Mouse (Mus musculus): ENCODE data around the gene P2rx3.

The P2rx3 gene

DNA sequence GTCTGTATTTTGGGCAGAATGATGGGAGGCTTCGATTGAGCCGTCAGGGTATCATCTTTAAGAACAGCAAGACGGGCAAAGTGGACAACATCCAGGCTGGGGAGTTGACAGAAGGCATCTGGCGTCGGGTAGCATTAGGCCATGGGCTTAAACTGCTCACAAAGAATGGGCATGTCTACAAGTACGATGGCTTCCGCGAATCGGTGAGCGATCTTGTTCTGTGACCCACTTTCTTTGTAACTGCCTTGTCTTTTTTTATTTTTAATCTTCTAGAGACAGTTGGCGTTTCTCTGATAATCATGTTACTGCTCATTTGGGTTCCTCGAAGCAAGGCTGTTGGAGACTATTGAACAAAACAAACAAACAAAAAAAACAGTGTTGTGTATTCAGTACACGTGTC is 1.1 kb upstream of the P2rx3 start:
- DNase-seq (ENCODE audit: low read depth), result peak; percentile 50

DNA sequence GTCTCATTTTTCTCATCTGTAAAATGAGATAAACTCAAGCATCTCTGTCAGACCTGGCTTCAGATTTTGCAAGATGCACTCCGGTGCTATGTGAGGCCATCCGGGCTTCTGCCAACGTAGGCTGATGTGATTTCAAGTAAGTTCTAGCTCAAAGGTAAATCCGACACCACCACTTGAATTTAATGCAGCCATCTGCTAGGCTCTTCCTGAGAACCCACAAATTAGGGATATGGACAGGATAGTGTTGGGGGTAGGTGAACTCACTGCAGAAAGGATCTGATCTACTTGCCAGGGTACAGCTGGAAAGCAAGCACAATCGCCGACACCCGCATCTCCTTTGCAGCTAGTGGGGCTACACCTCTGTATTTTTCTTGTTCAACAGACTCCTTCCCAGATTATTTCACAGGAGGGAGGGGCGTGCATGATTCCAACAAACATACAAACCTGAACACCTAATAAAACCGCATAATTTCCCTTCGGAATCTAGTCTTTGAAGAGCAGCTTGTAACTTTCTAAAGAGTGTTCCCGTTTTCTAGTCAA is 685 bp downstream of the P2rx3 start:
- DNase-seq (ENCODE audit: low read depth), result no peak

GRCm38 (mm10) chr2:85034169-85034568 is 3.1 kb downstream of the P2rx3 start:
- no peak for DNase-seq (ENCODE audit: low read depth)

DNA sequence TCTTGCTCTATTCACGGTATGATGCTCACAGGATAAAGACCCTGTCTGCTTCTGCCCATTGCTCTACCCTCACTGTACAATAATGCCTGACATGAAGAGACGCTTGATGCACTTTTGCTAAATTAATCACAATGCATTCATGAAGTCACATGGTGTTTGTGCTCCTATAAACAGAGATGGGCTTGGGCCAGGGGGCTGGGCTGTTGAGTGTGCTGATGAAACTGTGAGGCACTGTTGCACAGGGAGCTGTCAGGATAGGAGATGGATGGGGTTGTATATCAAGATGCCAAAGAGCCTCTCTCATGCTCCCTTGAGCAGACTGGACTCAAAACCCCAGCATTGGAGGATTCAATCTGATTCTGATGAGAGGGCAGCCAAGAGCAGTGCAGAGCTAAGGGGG is 4.1 kb downstream of the P2rx3 start:
- no peak for DNase-seq (ENCODE audit: low read depth)

GRCm38 (mm10) chr2:85030989-85031388 is 6.3 kb downstream of the P2rx3 start:
- DNase-seq (ENCODE audit: low read depth), result no peak

- DNase-seq (ENCODE audit: low read depth), result no peak
These were observed 7.4 kb downstream of the P2rx3 start for GRCm38 (mm10) chr2:85029897-85030296.

- no peak for DNase-seq (ENCODE audit: low read depth)
These were observed 10.0 kb downstream of the P2rx3 start for GRCm38 (mm10) chr2:85027281-85027680.

- DNase-seq (ENCODE audit: low read depth), result no peak
These were observed 11.1 kb downstream of the P2rx3 start for GRCm38 (mm10) chr2:85026178-85026577.

- DNase-seq (ENCODE audit: low read depth), result no peak
These were observed 15.2 kb downstream of the P2rx3 start for GRCm38 (mm10) chr2:85022043-85022442.

GRCm38 (mm10) chr2:85014588-85014982 is 22.7 kb downstream of the P2rx3 start:
- DNase-seq (ENCODE audit: low read depth), result no peak

DNA sequence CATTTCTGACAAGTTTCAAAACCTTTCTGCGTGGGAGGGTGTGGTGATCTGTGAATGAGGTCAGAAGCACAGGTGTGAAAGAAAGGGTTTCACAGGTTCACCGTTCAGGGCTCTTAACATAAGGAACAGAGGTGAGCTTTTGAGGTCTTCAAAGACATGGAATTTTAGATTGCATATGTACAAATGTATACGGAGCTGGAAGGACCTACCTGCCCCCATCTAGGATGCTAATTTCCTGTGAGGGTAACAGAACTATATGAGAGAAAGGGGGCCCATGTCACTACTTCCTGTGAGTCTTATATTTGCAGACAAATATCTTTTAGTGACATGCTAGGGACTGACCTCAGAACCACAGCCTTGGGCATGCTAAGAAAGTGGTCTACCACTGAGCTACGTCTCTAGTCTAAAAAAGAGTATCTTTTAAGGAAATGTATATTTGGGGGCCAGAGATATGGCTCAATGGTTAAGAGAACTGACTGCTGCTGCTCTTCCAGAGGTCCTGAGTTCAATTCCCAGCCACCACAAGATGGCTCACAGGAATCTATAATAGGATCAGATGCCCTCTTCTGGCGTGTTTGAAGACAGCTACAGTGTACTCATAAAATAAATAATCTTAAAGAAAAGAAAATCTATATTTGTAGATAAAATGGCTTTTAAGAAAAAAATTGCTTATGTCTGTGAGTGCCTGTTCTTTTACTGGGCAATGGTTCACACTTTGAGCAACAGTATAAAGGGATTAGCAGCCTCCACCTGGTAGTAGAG is 23.3 kb downstream of the P2rx3 start:
- DNase-seq (ENCODE audit: low read depth), result no peak

DNA sequence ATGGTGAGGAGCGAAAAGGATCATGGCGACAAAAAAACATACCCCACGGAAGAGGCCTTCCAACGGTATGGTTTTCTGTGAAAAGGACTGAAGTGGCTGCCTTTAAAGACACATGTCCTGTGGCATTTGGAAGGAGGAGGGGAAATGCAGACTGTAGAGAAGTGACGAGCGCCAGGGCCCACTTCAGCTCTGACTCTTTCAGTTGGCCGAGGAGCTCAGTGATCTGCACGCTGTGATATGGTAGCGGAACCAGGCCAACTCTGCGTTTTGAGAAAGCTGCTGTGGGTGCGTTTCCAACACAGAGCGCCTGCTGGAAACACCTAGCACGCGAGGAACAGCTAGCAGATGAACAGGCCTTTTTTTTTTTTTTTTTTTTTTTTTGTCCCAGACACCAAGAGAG is 24.6 kb downstream of the P2rx3 start:
- no peak for DNase-seq (ENCODE audit: low read depth)

DNA sequence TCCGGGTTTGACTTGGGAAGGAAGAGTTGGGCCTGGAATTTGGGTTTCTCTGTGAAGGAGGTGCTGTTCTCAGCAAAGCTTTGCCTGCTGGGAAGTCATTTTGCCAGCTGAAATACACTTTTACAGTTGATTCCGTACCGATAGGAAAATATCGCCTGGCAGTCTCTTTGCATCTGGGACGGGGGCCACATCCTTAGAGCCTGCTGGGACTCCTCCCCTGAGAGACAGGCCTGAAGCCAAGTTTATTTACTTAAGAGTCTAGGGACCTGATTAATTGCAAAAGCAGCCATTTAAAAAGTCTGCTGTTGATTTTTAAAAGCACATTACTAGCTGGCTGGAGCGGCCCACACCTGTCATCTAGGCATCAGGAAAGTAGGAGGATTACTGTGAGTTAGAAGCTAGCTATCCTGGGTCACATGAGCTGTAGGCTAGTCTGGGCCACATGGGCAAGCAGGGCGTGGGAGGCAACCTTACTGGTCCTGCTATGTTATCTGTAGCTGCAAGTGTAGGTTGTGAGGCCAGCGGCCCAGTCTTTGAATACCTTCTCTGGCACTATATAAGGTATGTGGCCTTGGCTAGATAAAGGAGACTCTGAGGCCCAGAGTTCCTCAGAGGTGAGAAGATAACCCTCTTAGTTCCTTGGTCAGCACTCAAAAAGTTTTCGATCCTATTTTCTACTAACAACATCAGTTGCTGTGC is 25.2 kb downstream of the P2rx3 start:
- peak; percentile 77 for DNase-seq (ENCODE audit: low read depth)

GRCm38 (mm10) chr2:85009212-85009611 is 28.1 kb downstream of the P2rx3 start:
- DNase-seq (ENCODE audit: low read depth), result no peak

DNA sequence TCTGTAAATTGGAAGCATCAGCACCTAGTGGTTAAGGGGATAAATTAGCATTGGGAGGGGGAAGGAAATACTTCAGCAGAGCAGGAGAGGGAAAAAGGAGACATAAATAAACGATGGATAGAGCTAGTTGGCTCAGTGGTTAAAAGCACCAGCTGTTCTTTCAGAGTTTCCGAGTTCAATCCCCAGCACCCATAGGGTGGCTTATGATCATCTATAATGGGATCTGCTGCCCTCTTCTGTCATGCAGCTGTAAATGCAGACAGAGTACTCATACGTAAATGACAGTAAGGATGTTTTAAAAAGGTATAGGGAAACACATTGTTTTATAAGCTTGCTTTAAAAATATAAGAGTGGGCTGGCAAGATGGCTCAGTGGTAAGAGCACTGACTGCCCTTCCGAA is 29.5 kb downstream of the P2rx3 start:
- DNase-seq (ENCODE audit: low read depth), result no peak

- DNase-seq (ENCODE audit: low read depth), result no peak
These were observed 30.7 kb downstream of the P2rx3 start for GRCm38 (mm10) chr2:85006600-85006999.

- DNase-seq (ENCODE audit: low read depth), result no peak
These were observed 32.9 kb downstream of the P2rx3 start for GRCm38 (mm10) chr2:85004341-85004740.

- DNase-seq (ENCODE audit: low read depth), result no peak
These were observed 34.7 kb downstream of the P2rx3 start for GRCm38 (mm10) chr2:85002575-85002974.

GRCm38 (mm10) chr2:85001497-85001896 is 35.8 kb downstream of the P2rx3 start:
- DNase-seq (ENCODE audit: low read depth), result no peak

GRCm38 (mm10) chr2:84999486-85000181 is 37.6 kb downstream of the P2rx3 start:
- DNase-seq (ENCODE audit: low read depth), result no peak

- DNase-seq (ENCODE audit: low read depth), result no peak
These were observed 40.9 kb downstream of the P2rx3 start for GRCm38 (mm10) chr2:84996376-84996775.

GRCm38 (mm10) chr2:84987930-84988329 is 49.3 kb downstream of the P2rx3 start, which contains the start of gene Prg3:
Gene Prg3 (plus strand): TSS chr2:84988215.
- no peak for DNase-seq (ENCODE audit: low read depth)

DNA sequence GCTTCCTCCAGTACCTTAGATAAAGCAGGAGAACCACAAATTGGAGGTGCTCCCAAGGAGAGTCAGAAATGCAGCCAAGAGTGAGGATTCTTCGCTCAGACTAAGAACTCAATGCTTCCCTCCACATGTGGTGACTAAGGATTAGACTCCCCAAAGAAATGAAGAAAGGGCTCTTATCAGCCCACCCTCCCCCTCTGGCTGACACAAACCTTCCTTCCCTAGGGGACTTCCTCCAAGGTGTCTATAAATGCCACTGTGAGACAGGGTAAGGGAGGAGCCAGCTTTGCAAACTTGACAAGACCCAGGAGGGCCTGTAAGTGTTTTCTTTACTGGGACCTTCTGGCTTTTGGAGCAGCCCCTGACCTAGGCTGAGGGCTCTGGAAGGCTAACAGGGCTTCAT is 57.1 kb downstream of the P2rx3 start, which contains the start of gene Prg2:
Gene Prg2, plus strand, starts transcription at position 274 of the 400 bp plus-strand sequence.
- DNase-seq (ENCODE audit: low read depth), result no peak
